In genomic region chr5:8297719-8298419, GRCm38 (mm10) we compare ENCODE assay signal across 12 mouse cellular contexts.
DNase-seq lines count a peak whose midpoint lies in the region; ATAC-seq and TF ChIP-seq lines count a peak whose summit lies in the region.
"Had no signal": no experiment of that assay in that cellular context is flagged by ENCODE, and none has a peak within 500 bp of the region (broad histone marks: within the 10 kb centered on the region; RNA-seq: fewer than 3 reads in every experiment).

No protein-coding gene starts in this region.

- H3K9ac ChIP-seq in kidney, embryonic 16.5 days (replicated peaks; ENCODE audit: low read length) = no peak overlapping the region
- no peak overlapping the region for H3K9ac ChIP-seq in limb, embryonic 15.5 days

- no peak overlapping the region for H3K27ac ChIP-seq in kidney, embryonic 16.5 days (ENCODE audit: low read length)
- no peak overlapping the region for H3K27ac ChIP-seq in kidney, adult 2 months (ENCODE audit: insufficient read depth, low read depth, low read length)
- H3K27ac ChIP-seq in limb, embryonic 15.5 days = no peak overlapping the region

- no peaks in the 10 kb centered on the region for H3K9me3 ChIP-seq in kidney, embryonic 16.5 days (ENCODE audit: low read length)
- no peaks in the 10 kb centered on the region for H3K9me3 ChIP-seq in limb, embryonic 15.5 days

- no peaks in the 10 kb centered on the region for H3K27me3 ChIP-seq in kidney, embryonic 16.5 days (ENCODE audit: insufficient read depth, low read length)
- no peaks in the 10 kb centered on the region for H3K27me3 ChIP-seq in kidney, adult 2 months (replicated peaks; ENCODE audit: control insufficient read depth, insufficient read depth, low read length)
- no peaks in the 10 kb centered on the region for H3K27me3 ChIP-seq in limb, embryonic 15.5 days
- H3K27me3 ChIP-seq: megakaryocyte, embryonic 14.5 days had no signal

- H3K36me3 ChIP-seq in kidney, embryonic 16.5 days (ENCODE audit: insufficient read depth, low read length) = no peaks in the 10 kb centered on the region
- H3K36me3 ChIP-seq in kidney, adult 2 months (ENCODE audit: control insufficient read depth, insufficient read depth, low read length) = no peaks in the 10 kb centered on the region
- H3K36me3 ChIP-seq in limb, embryonic 15.5 days = no peaks in the 10 kb centered on the region

- 43% methylated on average over 10 of the region's 10 CpGs for WGBS in kidney, embryonic 16.5 days
- WGBS in kidney, adult 2 months = 45% methylated on average over 10 of the region's 10 CpGs
- 32% methylated on average over 10 of the region's 10 CpGs for WGBS in limb, embryonic 15.5 days

- no peak overlapping the region for H3K4me2 ChIP-seq in kidney, embryonic 16.5 days (replicated peaks; ENCODE audit: low read depth, low read length)
- 0 out of 2 replicates have a peak overlapping the region, but pooled peaks have one; percentile 20 for H3K4me2 ChIP-seq in limb, embryonic 15.5 days

- no peak overlapping the region for H3K4me3 ChIP-seq in kidney, embryonic 16.5 days (ENCODE audit: low read length)
- H3K4me3 ChIP-seq in kidney, adult 2 months (ENCODE audit: insufficient read depth, low read depth, low read length) = no peak overlapping the region
- no peak overlapping the region for H3K4me3 ChIP-seq in limb, embryonic 15.5 days
- H3K4me3 ChIP-seq: megakaryocyte, embryonic 14.5 days had no signal

- DNase-seq in cerebellum, postnatal 14 days = peak; percentile 36 to 66
- no peak for DNase-seq in cerebellum, adult 11-12 months
- no peak for DNase-seq in kidney, adult 2 months
- DNase-seq in brain, adult 2 months (ENCODE audit: low read depth, low spot score) = peak; percentile 62
- DNase-seq in urinary bladder, postnatal 14 days (ENCODE audit: low spot score) = no peak
- no peak for DNase-seq in heart, postnatal 4 days
- DNase-seq: adrenal gland, postnatal 36 days; heart, postnatal 10 days; liver had no signal

- peak; percentile 59; the same call in 1 of the 2 replicates for ATAC-seq in kidney, embryonic 16.5 days (ENCODE audit: low FRiP score, low TSS enrichment)
- ATAC-seq in limb, embryonic 15.5 days (ENCODE audit: insufficient number of reproducible peaks, low FRiP score, low TSS enrichment, low read depth) = no peak

- no peak for TF ChIP-seq CTCF in kidney, adult 2 months (conservative IDR thresholded peaks at IDR 0.05; ENCODE audit: insufficient read depth, insufficient read length, low read depth, low read length)

- TF ChIP-seq POLR2A in kidney, adult 2 months (IDR thresholded peaks at IDR 0.05; ENCODE audit: low read depth, low read length) = no peak

- H3K4me1 ChIP-seq in kidney, embryonic 16.5 days (ENCODE audit: insufficient read depth, low read length) = no peaks in the 10 kb centered on the region
- no peaks in the 10 kb centered on the region for H3K4me1 ChIP-seq in kidney, adult 2 months (ENCODE audit: control insufficient read depth, insufficient read depth, low read length)
- H3K4me1 ChIP-seq in limb, embryonic 15.5 days = peaks cover 4% of the 10 kb centered on the region; the same call in 1 of the 2 replicates
- H3K4me1 ChIP-seq: megakaryocyte, embryonic 14.5 days had no signal

Comparison
In these comparisons a context has a peak if more than half of its experiments do, and no peak if none do; other contexts are left out.
1. DNase-seq: peak in cerebellum, postnatal 14 days (2 of 2) and brain, adult 2 months (single experiment); none in cerebellum, adult 11-12 months (single experiment), kidney, adult 2 months (single experiment), urinary bladder, postnatal 14 days (single experiment) and heart, postnatal 4 days (single experiment).